Mouse (Mus musculus): Measurements from ENCODE around the gene Pebp1. TPM values are rescaled to one million over a fixed set of nuclear protein-coding genes. Genes with fewer than 3 reads are reported as not detected.

The Pebp1 gene
- polyA plus RNA-seq, 1 experiment from 2014 or later, result 1,205 TPM

DNA sequence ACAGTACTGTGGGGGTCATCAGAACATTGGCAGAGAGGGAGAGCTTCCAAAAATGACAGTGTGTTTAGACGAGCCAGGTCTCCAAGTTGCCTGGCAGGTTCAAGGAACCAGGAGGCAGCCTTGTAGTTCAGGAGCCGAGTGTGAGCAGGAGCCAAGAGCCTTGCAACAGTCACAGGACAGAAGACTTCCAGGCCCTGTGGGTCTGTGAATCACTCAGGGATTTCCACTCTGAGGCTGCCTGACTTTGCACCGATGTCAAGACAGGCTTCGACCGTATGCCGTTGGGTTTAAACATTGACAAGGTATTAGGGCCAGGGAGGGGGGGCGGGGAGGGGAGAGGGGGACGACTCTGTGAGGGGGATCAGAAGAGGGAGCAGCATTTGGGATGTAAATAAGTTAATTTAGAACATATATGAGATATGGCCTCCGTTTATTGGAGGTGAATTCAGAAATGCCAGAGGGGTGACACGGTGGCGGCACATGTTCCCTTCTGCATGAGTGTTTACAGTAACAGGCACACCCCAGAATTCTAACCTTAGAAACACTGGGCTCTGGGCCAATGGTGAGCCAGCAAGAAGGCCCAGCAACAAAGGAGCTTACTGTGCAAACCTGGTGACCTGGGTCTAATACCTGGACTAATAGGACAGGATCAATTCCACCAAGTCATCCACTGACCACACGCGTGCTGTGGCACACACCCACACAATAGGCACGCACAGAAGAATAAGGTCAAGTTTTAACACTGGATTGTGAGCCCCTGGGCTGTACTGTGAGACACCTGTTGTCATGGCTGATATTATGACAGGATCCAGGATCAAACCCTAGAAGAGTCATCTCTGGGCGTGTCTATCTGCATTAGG lies 8.4 kb downstream of the Pebp1 start:
- Histone ChIP-seq H3K9me3 (ENCODE audit: control insufficient read depth, low read length) (no peaks in the 10 kb centered on the region), H3K4me1 (ENCODE audit: control insufficient read depth, insufficient read depth, low read depth, low read length) (no peaks in the 10 kb centered on the region), H3K27me3 (replicated peaks; ENCODE audit: control insufficient read depth, insufficient read depth, low read length) (no peaks in the 10 kb centered on the region), H3K36me3 (ENCODE audit: control insufficient read depth, insufficient read depth, low read length) (peaks cover 15% of the 10 kb centered on the region), H3K9ac (ENCODE audit: low read depth, low read length) (no peak overlapping the region), H3K27ac (ENCODE audit: low read depth, low read length) (no peak overlapping the region), H3K4me2 (ENCODE audit: low read length) (no peak overlapping the region), H3K4me3 (ENCODE audit: low read length) (no peak overlapping the region)
- WGBS, result 91% methylated on average over 15 of the region's 15 CpGs
- ATAC-seq, result no peak

DNA sequence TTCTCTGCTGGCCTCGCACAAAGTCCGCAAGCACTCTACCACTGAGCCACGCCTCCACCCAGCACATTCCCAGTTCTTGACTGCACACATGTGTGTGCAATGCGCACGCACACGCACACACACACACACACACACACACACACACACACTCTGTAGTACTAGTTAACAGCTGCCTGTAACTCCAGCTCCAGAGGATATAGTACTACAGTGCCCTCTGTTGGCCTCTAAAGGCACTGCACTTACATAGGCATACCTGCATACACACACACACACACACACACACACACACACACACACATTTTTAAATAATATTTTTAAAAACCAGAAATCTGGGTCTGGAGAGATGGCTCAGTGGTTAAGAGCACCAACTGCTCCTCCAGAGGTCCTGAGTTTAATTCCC lies 9.6 kb downstream of the Pebp1 start:
- Histone ChIP-seq H3K4me3 (ENCODE audit: low read length) (no peak overlapping the region), H3K4me2 (ENCODE audit: low read length) (no peak overlapping the region), H3K4me1 (ENCODE audit: control insufficient read depth, insufficient read depth, low read depth, low read length) (no peaks in the 10 kb centered on the region), H3K27me3 (replicated peaks; ENCODE audit: control insufficient read depth, insufficient read depth, low read length) (no peaks in the 10 kb centered on the region), H3K27ac (ENCODE audit: low read depth, low read length) (no peak overlapping the region), H3K9me3 (ENCODE audit: control insufficient read depth, low read length) (no peaks in the 10 kb centered on the region), H3K9ac (ENCODE audit: low read depth, low read length) (no peak overlapping the region), H3K36me3 (ENCODE audit: control insufficient read depth, insufficient read depth, low read length) (peaks cover 16% of the 10 kb centered on the region)
- over 99% methylated on average over 6 of the region's 6 CpGs for WGBS
- no peak for ATAC-seq

DNA sequence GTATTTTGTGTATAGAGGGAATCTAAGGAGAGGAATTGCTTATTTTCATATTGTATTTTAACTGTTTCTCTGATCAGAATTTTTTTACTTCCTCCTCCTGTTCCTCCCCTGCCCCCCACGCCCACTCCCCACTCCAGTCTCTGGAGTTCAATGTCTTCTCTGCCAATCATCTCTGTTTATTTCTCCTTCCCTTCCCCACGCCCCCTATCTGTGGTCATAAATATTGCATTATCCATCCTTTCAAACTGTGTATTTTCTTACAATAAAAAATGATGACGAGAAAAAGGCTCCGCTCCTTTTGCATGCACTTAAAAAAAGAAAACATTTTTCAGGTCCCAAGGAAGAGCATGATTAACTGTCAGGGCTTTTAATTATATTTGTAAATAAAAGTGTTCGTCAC lies 12.6 kb downstream of the Pebp1 start:
- no peak overlapping the region for H3K27ac ChIP-seq (ENCODE audit: low read depth, low read length)
- WGBS, result 62% methylated on average over 5 of the region's 5 CpGs
- ATAC-seq, result no peak
- H3K9ac ChIP-seq (ENCODE audit: low read depth, low read length), result no peak overlapping the region
- H3K9me3 ChIP-seq (ENCODE audit: control insufficient read depth, low read length), result no peaks in the 10 kb centered on the region
- H3K36me3 ChIP-seq (ENCODE audit: control insufficient read depth, insufficient read depth, low read length), result peaks cover 9% of the 10 kb centered on the region
- H3K27me3 ChIP-seq (replicated peaks; ENCODE audit: control insufficient read depth, insufficient read depth, low read length), result no peaks in the 10 kb centered on the region
- no peak overlapping the region for H3K4me2 ChIP-seq (ENCODE audit: low read length)
- H3K4me1 ChIP-seq (ENCODE audit: control insufficient read depth, insufficient read depth, low read depth, low read length), result no peaks in the 10 kb centered on the region
- H3K4me3 ChIP-seq (ENCODE audit: low read length), result no peak overlapping the region

DNA sequence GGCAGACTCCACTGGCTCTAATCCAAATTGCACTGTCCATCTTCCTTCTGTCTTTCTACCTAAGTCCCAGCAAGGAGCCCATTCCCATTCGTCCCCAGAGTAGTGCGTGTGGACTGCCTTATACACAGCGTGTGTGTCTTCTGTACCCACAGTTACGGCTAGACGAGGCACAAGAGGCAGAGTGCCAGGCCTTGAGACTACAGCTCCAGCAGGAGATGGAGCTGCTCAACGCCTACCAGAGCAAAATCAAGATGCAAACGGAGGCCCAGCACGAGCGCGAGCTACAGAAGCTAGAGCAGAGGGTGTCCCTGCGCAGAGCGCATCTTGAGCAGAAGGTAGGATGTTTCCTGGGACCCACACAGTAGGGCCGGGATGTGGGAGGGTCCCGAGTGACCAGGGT lies 15.5 kb downstream of the Pebp1 start:
- no peak overlapping the region for H3K4me3 ChIP-seq (ENCODE audit: low read length)
- no peak overlapping the region for H3K27ac ChIP-seq (ENCODE audit: low read depth, low read length)
- WGBS, result 78% methylated on average over 14 of the region's 14 CpGs
- H3K4me2 ChIP-seq (ENCODE audit: low read length), result no peak overlapping the region
- no peaks in the 10 kb centered on the region for H3K4me1 ChIP-seq (ENCODE audit: control insufficient read depth, insufficient read depth, low read depth, low read length)
- H3K9ac ChIP-seq (ENCODE audit: low read depth, low read length), result no peak overlapping the region
- no peaks in the 10 kb centered on the region for H3K9me3 ChIP-seq (ENCODE audit: control insufficient read depth, low read length)
- peaks cover 9% of the 10 kb centered on the region for H3K36me3 ChIP-seq (ENCODE audit: control insufficient read depth, insufficient read depth, low read length)
- H3K27me3 ChIP-seq (replicated peaks; ENCODE audit: control insufficient read depth, insufficient read depth, low read length), result no peaks in the 10 kb centered on the region
- no peak for ATAC-seq

DNA sequence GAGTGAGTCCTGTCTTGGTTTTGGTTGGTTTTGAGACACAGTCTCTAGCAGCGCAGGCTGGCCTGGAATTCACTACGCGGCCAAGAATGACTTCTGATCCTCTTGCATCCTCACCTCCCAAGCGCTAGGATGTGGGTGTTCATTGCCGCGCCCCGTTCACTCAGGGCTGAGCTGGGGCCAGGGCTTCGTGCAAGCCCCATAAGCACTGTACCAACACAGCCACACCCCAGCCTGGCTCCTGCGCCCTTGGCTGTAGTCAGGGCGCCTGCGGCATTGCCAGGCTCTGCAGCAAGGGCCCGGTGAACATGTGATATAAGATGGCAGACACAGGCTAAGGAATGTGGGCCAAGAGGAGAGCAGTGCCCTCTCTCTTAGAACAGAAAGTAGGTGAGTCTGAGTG lies 18.0 kb downstream of the Pebp1 start:
- H3K9ac ChIP-seq (ENCODE audit: low read depth, low read length), result no peak overlapping the region
- H3K4me2 ChIP-seq (ENCODE audit: low read length), result no peak overlapping the region
- no peaks in the 10 kb centered on the region for H3K4me1 ChIP-seq (ENCODE audit: control insufficient read depth, insufficient read depth, low read depth, low read length)
- no peak overlapping the region for H3K27ac ChIP-seq (ENCODE audit: low read depth, low read length)
- H3K36me3 ChIP-seq (ENCODE audit: control insufficient read depth, insufficient read depth, low read length), result peaks cover 28% of the 10 kb centered on the region
- no peak for ATAC-seq
- H3K4me3 ChIP-seq (ENCODE audit: low read length), result no peak overlapping the region
- WGBS, result 94% methylated on average over 12 of the region's 12 CpGs
- no peaks in the 10 kb centered on the region for H3K27me3 ChIP-seq (replicated peaks; ENCODE audit: control insufficient read depth, insufficient read depth, low read length)
- H3K9me3 ChIP-seq (ENCODE audit: control insufficient read depth, low read length), result no peaks in the 10 kb centered on the region

DNA sequence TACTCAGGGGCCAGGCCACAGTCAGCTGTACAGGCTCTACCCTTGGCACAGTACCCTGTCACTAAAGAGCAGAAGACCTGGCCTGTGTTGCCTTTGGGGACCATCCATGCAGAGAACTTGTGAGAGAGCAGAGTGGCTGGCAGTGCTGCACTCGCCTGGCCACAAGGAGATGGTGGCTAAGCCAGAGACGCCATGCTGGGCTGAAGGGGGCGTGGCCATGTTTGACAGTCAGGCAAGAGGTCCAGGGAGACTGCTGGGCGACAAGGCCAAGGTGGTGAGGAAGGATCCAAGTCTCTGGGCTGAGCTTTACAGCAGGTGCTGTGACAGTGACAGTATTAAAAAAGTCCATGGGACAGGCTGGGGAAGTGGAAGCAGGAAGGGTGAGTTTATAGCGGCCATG lies 18.7 kb downstream of the Pebp1 start:
- H3K4me1 ChIP-seq (ENCODE audit: control insufficient read depth, insufficient read depth, low read depth, low read length), result no peaks in the 10 kb centered on the region
- 42% methylated on average over 5 of the region's 5 CpGs for WGBS
- no peak overlapping the region for H3K9ac ChIP-seq (ENCODE audit: low read depth, low read length)
- H3K4me3 ChIP-seq (ENCODE audit: low read length), result no peak overlapping the region
- H3K27ac ChIP-seq (ENCODE audit: low read depth, low read length), result no peak overlapping the region
- H3K27me3 ChIP-seq (replicated peaks; ENCODE audit: control insufficient read depth, insufficient read depth, low read length), result no peaks in the 10 kb centered on the region
- H3K36me3 ChIP-seq (ENCODE audit: control insufficient read depth, insufficient read depth, low read length), result peaks cover 31% of the 10 kb centered on the region
- no peak overlapping the region for H3K4me2 ChIP-seq (ENCODE audit: low read length)
- H3K9me3 ChIP-seq (ENCODE audit: control insufficient read depth, low read length), result peaks cover under 1% of the 10 kb centered on the region; the same call in 1 of the 2 replicates
- ATAC-seq, result no peak

DNA sequence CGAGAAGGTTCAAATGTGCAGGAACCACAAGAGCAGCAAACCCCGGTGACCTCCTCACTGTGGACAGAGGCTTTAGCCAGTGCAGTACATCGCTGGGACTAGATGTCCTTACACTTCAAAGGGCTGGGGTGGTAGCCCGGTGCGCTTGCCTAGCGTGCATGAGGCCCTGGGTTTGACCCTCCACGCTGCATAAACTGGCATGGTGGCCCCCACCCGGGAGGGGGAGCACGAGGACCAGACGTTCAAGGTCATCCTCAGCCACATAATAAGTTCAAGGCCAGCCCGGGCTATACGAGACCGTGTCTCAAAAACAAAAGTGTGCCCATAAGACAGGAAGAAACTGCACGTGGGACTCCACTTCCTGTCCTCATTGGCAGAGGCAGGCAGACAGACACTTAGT lies 19.5 kb downstream of the Pebp1 start:
- peaks cover 40% of the 10 kb centered on the region for H3K36me3 ChIP-seq (ENCODE audit: control insufficient read depth, insufficient read depth, low read length)
- 85% methylated on average over 14 of the region's 14 CpGs for WGBS
- no peak for ATAC-seq

DNA sequence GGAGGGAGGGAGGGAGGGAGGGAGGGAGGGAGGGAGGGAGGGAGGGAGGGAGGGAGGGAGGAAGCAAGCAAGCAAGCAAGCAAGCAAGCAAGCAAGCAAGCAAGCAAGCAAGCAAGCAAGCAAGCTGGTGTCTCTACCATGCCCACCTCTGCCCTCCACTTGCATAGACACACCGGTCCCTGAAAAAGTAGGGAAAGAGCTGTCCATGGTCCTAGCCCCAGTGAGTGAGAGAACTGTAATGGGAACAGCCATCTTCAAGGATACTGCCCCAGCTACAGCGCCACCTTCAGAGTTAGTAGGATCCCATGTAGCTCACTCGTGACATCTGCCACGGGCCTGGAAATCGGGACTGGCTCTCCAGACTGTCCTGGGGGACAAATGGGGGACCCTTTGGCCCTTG lies 22.7 kb downstream of the Pebp1 start:
- Histone ChIP-seq H3K9me3 (ENCODE audit: control insufficient read depth, low read length) (peaks cover 4% of the 10 kb centered on the region; the same call in 1 of the 2 replicates), H3K27me3 (replicated peaks; ENCODE audit: control insufficient read depth, insufficient read depth, low read length) (no peaks in the 10 kb centered on the region), H3K4me2 (ENCODE audit: low read length) (no peak overlapping the region), H3K4me3 (ENCODE audit: low read length) (no peak overlapping the region), H3K36me3 (ENCODE audit: control insufficient read depth, insufficient read depth, low read length) (peaks cover 43% of the 10 kb centered on the region), H3K9ac (ENCODE audit: low read depth, low read length) (no peak overlapping the region), H3K4me1 (ENCODE audit: control insufficient read depth, insufficient read depth, low read depth, low read length) (no peaks in the 10 kb centered on the region), H3K27ac (ENCODE audit: low read depth, low read length) (no peak overlapping the region)
- 53% methylated on average over 5 of the region's 5 CpGs for WGBS
- ATAC-seq, result no peak

More for the DNA sequence above, 19.5 kb downstream of the Pebp1 start:
- Histone ChIP-seq H3K9me3 (ENCODE audit: control insufficient read depth, low read length) (peaks cover 4% of the 10 kb centered on the region; the same call in 1 of the 2 replicates), H3K27me3 (replicated peaks; ENCODE audit: control insufficient read depth, insufficient read depth, low read length) (no peaks in the 10 kb centered on the region), H3K4me2 (ENCODE audit: low read length) (no peak overlapping the region), H3K4me3 (ENCODE audit: low read length) (no peak overlapping the region), H3K27ac (ENCODE audit: low read depth, low read length) (no peak overlapping the region), H3K4me1 (ENCODE audit: control insufficient read depth, insufficient read depth, low read depth, low read length) (no peaks in the 10 kb centered on the region), H3K9ac (ENCODE audit: low read depth, low read length) (no peak overlapping the region)

DNA sequence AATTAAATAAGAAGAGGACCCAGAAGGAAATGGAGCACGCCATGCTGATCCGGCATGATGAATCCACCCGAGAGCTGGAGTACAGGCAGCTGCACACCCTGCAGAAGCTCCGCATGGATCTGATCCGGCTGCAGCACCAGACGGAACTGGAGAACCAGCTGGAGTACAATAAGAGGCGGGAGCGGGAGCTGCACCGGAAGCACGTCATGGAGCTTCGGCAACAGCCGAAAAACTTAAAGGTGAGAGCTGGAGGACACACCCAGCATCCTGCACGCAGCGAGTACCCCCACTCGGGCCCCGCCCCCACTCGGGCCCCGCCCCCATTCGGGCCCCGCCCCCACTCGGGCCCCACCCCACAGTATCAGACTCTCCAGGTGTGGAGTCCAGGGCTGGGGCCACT lies 23.9 kb downstream of the Pebp1 start:
- WGBS, result 92% methylated on average over 19 of the region's 21 CpGs
- H3K27ac ChIP-seq (ENCODE audit: low read depth, low read length), result no peak overlapping the region

More for the DNA sequence above, 23.9 kb downstream of the Pebp1 start:
- Histone ChIP-seq H3K4me2 (ENCODE audit: low read length) (no peak overlapping the region), H3K4me3 (ENCODE audit: low read length) (no peak overlapping the region), H3K9me3 (ENCODE audit: control insufficient read depth, low read length) (peaks cover 4% of the 10 kb centered on the region; the same call in 1 of the 2 replicates), H3K36me3 (ENCODE audit: control insufficient read depth, insufficient read depth, low read length) (peaks cover 49% of the 10 kb centered on the region), H3K27me3 (replicated peaks; ENCODE audit: control insufficient read depth, insufficient read depth, low read length) (no peaks in the 10 kb centered on the region), H3K9ac (ENCODE audit: low read depth, low read length) (no peak overlapping the region), H3K4me1 (ENCODE audit: control insufficient read depth, insufficient read depth, low read depth, low read length) (no peaks in the 10 kb centered on the region)
- 0 out of 2 replicates have a peak, but pooled peaks have one; percentile 29 for ATAC-seq

Measured in hindbrain, embryonic 16.5 days (tissue).